Mouse (Mus musculus) intestine, embryonic 15.5 days (tissue): ENCODE results near the gene Galnt14. TPM values are rescaled to one million over a fixed set of nuclear protein-coding genes. Genes with fewer than 3 reads are reported as not detected.

Source experiments
- ATAC-seq: fragments of 200-750 bp; cut with Nextera tagmentation; 2 replicates; pipeline ENCODE4 v1.8.0; 2017; ENCODE audit warnings: moderate TSS enrichment, moderate library complexity
- H3K27ac ChIP-seq: fragments of 300-500 bp; sonication (generic); 2 replicates; pipeline ENCODE4 v1.5.1; 2015; ENCODE audit warnings: mild to moderate bottlenecking, inconsistent platforms
- H3K27me3 ChIP-seq: fragments of 300-500 bp; sonication (generic); replicated peaks from 2 replicates; pipeline ENCODE4 v1.6.1; 2015; ENCODE audit warnings: inconsistent platforms
- H3K36me3 ChIP-seq: fragments of 300-500 bp; sonication (generic); 2 replicates; pipeline ENCODE4 v1.6.1; 2015; ENCODE audit warnings: inconsistent platforms
- H3K4me1 ChIP-seq: fragments of 300-500 bp; sonication (generic); replicated peaks from 2 replicates; pipeline ENCODE4 v1.6.1; 2015; ENCODE audit warnings: inconsistent platforms
- H3K4me2 ChIP-seq: fragments of 300-500 bp; sonication (generic); replicated peaks from 2 replicates; pipeline ENCODE4 v1.6.1; 2015; ENCODE audit warnings: mild to moderate bottlenecking, inconsistent platforms
- H3K4me3 ChIP-seq: fragments of 300-500 bp; sonication (generic); replicated peaks from 2 replicates; pipeline ENCODE4 v1.5.1; 2015; ENCODE audit warnings: inconsistent platforms
- H3K9ac ChIP-seq: fragments of 300-500 bp; sonication (generic); 2 replicates; pipeline ENCODE4 v1.6.1; 2015; ENCODE audit warnings: inconsistent platforms
- H3K9me3 ChIP-seq: fragments of 300-500 bp; sonication (generic); 2 replicates; pipeline ENCODE4 v1.6.1; 2016; ENCODE audit warnings: inconsistent platforms
- WGBS: fragments of 180-500 bp; shearing (Covaris S2); methylation state at CpG from one replicate; pipeline ENCODE4 v1.1.7; 2015; 5-methylcytosine and 5-hydroxymethylcytosine counted together
- polyA plus RNA-seq: library from polyadenylated mRNA; unstranded; fragments of >200 nt; fragmentation: Nextera tagmentation; extraction: Ambion mirVana; gene quantifications from 2 replicates; pipeline ENCODE4 v1.2.1, GENCODE M21; 2015

Gene Galnt14
- polyA plus RNA-seq, 1 experiment from 2014 or later, result 0.67 TPM

GRCm38 (mm10) chr17:73514862-73515261 is 195.4 kb downstream of the Galnt14 start:
- Histone ChIP-seq H3K4me2 (no peak overlapping the region), H3K9me3 (no peaks in the 10 kb centered on the region), H3K27ac (no peak overlapping the region), H3K4me3 (no peak overlapping the region), H3K27me3 (no peaks in the 10 kb centered on the region), H3K36me3 (no peaks in the 10 kb centered on the region), H3K4me1 (no peaks in the 10 kb centered on the region), H3K9ac (no peak overlapping the region)
- ATAC-seq, result no peak
- 91% methylated on average over 1 of the region's 1 CpGs for WGBS

DNA sequence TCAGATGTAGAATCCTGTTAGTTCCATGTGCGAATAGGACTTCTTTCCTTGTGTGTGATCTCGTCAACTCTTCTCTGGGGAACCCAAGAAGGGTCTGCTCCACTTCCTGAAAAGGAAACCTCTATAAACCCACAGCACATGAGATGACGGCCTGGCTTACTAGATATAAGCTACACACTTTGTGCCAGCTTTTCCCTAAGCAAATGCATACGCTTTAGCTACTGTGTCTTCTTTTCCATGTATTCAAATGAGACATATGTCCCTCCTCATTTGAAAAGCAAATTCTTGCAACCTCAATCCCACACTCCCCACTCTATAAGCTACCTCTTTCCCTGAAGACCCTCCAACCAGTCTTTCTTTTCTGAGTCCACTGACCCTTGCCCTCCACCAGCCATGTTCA is 196.0 kb downstream of the Galnt14 start:
- H3K4me1 ChIP-seq, result no peaks in the 10 kb centered on the region
- no peak overlapping the region for H3K4me3 ChIP-seq
- H3K9ac ChIP-seq, result no peak overlapping the region
- H3K36me3 ChIP-seq, result no peaks in the 10 kb centered on the region
- H3K27me3 ChIP-seq, result no peaks in the 10 kb centered on the region
- WGBS, result 83% methylated on average over 4 of the region's 4 CpGs
- ATAC-seq, result no peak
- H3K4me2 ChIP-seq, result no peak overlapping the region
- H3K9me3 ChIP-seq, result no peaks in the 10 kb centered on the region
- H3K27ac ChIP-seq, result no peak overlapping the region

DNA sequence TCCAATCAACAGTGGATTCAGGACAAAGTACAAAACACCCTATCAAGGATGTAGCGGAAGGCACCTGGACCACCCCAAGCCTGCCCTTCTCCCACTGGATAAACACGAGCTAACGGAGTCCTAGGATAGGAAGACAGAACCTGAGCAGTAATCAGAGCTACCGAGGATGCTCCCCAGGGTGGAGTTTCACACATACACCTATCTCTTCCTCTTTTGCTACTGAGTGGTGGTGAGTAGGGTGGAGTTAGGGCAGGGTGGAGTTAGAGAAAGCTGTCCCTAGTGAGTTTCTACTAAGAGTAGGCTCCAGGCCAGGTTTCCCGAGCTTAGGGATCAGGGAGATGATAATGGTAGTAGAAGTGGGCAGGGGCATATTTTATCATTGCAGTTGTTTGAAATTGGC is 197.4 kb downstream of the Galnt14 start:
- Histone ChIP-seq H3K9me3 (no peaks in the 10 kb centered on the region), H3K36me3 (no peaks in the 10 kb centered on the region), H3K27me3 (no peaks in the 10 kb centered on the region), H3K27ac (no peak overlapping the region), H3K4me1 (no peaks in the 10 kb centered on the region), H3K9ac (no peak overlapping the region), H3K4me2 (no peak overlapping the region), H3K4me3 (no peak overlapping the region)
- WGBS, result 79% methylated on average over 5 of the region's 5 CpGs
- no peak for ATAC-seq

DNA sequence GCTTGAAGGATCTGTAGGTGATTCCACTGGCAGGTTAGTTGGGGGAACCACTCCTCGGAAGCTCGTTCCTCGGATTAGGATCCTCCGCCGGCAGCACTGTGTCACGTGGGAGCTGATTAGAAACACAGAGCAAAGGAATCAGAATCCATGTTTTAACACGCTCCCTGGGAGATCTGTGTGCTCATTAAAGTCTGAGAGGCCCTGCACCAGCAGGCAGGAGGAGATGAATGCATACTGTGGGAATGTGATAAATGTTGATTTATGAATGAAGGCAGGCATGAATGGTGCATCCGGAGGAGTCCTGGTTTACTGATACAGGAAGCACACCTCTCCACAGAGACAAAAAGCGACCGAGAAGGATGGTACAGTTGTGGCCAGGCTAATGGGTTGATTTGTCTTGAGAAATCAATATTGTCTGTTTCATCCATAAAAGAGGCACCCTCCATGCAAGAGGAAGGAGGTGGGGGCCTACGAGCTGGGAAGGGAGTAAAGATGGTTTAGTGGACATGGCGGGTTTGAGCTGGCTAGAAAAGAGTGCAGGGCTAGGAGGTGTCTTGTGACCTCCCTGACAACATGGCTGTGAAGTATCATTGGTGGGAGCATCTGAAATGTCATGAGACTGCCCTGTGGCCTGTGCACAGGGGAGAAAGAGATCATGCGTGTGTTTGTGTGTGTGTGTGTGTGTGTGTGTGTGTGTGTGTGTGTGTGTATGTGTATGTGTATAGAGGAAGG is 202.3 kb downstream of the Galnt14 start:
- Histone ChIP-seq H3K9me3 (no peaks in the 10 kb centered on the region), H3K27ac (no peak overlapping the region), H3K27me3 (no peaks in the 10 kb centered on the region), H3K4me2 (no peak overlapping the region), H3K36me3 (no peaks in the 10 kb centered on the region), H3K4me3 (no peak overlapping the region), H3K4me1 (no peaks in the 10 kb centered on the region), H3K9ac (no peak overlapping the region)
- no peak for ATAC-seq
- WGBS, result 83% methylated on average over 13 of the region's 13 CpGs

DNA sequence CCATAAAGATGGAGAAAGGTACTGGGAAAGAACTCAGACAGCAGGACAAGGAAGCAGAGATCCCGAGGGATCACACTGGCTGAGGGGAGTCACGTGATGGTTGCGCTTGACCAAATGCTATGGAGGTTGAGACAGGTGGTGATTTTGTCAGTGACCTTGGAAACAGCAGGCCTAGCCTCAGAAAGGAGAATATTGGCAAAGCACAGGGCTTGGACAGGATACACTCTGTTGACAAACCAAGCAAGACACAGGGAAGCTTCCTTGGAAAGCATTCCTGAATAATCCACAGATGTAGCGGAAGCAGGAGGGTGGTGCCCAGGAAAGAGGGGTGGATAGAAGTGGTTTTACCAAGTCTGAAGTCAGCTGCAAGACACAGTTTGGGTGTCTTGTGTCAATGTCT is 206.1 kb downstream of the Galnt14 start:
- 95% methylated on average over 4 of the region's 4 CpGs for WGBS
- H3K9ac ChIP-seq, result no peak overlapping the region
- no peak for ATAC-seq
- no peak overlapping the region for H3K4me2 ChIP-seq
- H3K36me3 ChIP-seq, result no peaks in the 10 kb centered on the region
- H3K27ac ChIP-seq, result no peak overlapping the region
- H3K4me1 ChIP-seq, result no peaks in the 10 kb centered on the region
- no peak overlapping the region for H3K4me3 ChIP-seq
- H3K9me3 ChIP-seq, result no peaks in the 10 kb centered on the region
- H3K27me3 ChIP-seq, result no peaks in the 10 kb centered on the region

DNA sequence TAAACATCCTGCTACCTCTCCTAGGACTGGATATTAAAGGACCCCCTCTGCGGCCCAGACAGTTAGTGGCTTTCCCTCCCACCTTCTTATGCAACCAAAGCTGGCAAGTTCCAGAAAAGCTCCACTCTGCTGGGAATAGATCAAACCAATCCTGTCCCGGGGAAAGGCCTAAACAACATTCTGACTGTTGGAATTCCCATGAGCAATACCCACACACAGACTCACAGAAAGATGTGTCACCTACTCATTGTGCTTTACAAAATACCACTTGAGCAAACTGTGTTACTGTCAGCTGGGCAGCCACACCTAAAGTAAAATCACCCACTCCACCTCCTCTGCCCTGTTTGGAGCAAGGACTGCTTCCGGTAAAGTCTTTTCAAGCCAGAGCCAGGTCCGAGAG is 207.6 kb downstream of the Galnt14 start:
- Histone ChIP-seq H3K27ac (no peak overlapping the region), H3K4me2 (no peak overlapping the region), H3K27me3 (no peaks in the 10 kb centered on the region), H3K9ac (no peak overlapping the region), H3K4me1 (no peaks in the 10 kb centered on the region), H3K36me3 (no peaks in the 10 kb centered on the region), H3K9me3 (no peaks in the 10 kb centered on the region), H3K4me3 (no peak overlapping the region)
- 84% methylated on average over 4 of the region's 4 CpGs for WGBS
- no peak for ATAC-seq

DNA sequence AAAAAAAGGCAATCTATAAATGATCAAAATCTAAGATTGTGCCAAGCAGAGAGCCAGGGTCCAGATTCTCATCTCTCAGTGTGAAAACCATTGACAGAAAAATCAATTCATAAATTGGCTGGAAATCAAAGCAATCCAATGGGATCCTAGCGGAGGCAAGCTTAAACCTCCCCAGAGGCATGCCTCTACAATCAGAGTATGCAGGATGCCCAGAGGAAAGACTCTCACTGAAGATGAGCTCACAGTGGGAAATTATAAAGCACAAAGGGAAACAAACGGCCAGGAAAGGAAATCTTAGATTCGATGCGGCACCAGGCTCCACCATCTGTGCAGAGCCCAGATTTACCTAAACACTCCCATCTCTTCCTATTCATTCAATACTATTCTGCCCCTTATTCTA is 220.7 kb downstream of the Galnt14 start:
- H3K9me3 ChIP-seq, result no peaks in the 10 kb centered on the region
- ATAC-seq, result no peak
- no peaks in the 10 kb centered on the region for H3K27me3 ChIP-seq
- no peak overlapping the region for H3K4me3 ChIP-seq
- 89% methylated on average over 4 of the region's 4 CpGs for WGBS
- no peak overlapping the region for H3K4me2 ChIP-seq
- H3K36me3 ChIP-seq, result no peaks in the 10 kb centered on the region
- H3K27ac ChIP-seq, result no peak overlapping the region
- no peak overlapping the region for H3K9ac ChIP-seq
- H3K4me1 ChIP-seq, result no peaks in the 10 kb centered on the region

DNA sequence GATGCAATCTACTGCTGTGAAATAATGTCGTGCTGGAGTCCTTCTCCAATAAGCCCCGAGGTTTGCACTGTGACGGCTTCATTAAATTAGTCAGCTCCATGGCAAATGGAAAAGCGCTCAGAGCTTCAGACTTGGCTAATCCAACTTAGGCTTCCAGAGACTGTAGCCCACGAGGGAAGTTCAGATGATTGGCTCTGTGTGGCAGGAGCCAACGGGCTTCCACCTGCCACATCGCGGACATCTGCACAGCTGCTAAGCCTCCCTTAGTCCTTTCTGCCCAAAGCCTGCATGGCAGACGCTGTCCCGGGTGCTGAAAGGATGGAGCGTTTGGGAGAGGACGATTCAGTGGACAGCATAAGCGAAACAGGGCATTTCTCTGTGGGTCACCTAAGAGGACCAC is 222.5 kb downstream of the Galnt14 start:
- 22% methylated on average over 13 of the region's 13 CpGs for WGBS
- Histone ChIP-seq H3K9ac (no peak overlapping the region), H3K4me2 (no peak overlapping the region), H3K9me3 (no peaks in the 10 kb centered on the region), H3K27ac (no peak overlapping the region), H3K27me3 (no peaks in the 10 kb centered on the region), H3K4me1 (no peaks in the 10 kb centered on the region), H3K36me3 (no peaks in the 10 kb centered on the region), H3K4me3 (no peak overlapping the region)
- ATAC-seq, result no peak

DNA sequence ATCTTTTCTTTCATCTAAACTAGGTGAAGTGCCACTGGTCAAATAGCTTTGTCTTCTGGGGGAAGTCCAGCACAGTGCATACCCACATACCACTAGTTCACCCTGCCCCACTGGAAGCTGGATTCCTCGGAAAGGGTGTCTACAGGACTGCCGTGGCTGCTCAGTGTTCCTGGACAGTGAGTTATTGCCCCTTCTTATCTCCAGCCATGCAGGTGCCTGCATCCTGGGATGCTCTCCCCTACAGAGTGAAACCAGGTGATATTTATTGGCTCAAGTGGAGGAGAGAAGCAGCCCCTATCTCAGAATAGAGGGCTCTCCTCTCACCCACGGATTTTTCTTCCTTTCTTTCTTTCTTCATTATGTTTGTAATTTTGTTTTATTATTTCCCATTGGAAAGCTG is 222.9 kb downstream of the Galnt14 start:
- Histone ChIP-seq H3K9ac (no peak overlapping the region), H3K4me3 (no peak overlapping the region), H3K27ac (no peak overlapping the region), H3K9me3 (no peaks in the 10 kb centered on the region), H3K4me1 (no peaks in the 10 kb centered on the region), H3K27me3 (no peaks in the 10 kb centered on the region), H3K4me2 (no peak overlapping the region), H3K36me3 (no peaks in the 10 kb centered on the region)
- ATAC-seq, result no peak
- WGBS, result 63% methylated on average over 3 of the region's 3 CpGs

DNA sequence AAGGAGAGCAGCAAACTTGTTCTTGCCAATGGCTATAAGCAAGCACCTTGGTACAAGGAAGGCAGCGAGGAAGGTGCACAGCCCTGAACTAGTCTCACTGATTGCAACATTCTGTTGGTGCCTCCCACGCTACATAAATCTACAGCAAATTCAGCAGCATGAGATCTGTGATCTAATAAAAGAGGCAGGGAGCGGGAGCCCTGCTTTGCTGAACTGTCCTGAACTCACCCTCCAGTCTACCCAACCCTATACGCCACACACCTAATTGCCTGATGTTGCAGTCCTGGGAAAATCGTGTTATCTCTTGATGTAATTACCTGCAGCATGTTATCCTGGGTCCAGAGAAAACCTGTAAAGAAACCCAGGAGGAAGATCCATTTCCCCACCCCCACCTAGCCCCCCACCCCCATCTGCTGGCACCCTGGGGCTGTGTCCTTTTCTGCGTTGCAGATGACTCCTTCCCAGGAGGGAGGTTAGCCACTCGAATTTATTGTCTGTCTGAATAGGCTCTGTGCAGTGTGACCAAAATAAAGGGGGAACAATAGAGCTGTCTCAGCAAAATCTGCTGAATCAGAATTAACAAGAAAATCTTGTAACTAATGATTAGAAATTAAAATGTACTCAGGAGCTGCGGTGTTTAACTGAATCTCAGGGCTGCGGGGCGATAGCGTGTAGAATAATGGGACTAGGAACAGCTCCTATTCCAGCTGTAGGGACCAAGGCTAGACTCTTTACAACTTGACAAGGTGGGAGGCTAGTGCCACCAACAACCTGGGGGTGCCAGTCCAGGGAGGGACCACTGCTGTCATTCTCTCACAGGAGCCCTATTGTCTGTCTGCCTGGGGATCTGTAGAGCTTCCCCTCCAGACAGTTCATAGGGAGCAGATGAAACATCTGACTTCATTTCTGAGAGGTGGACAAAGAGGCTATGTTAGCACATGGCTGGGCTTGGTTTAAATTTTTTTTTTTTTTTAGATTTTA is 232.9 kb downstream of the Galnt14 start:
- Histone ChIP-seq H3K9ac (no peak overlapping the region), H3K4me3 (no peak overlapping the region), H3K27ac (no peak overlapping the region), H3K9me3 (no peaks in the 10 kb centered on the region), H3K4me2 (no peak overlapping the region), H3K27me3 (no peaks in the 10 kb centered on the region), H3K4me1 (no peaks in the 10 kb centered on the region), H3K36me3 (no peaks in the 10 kb centered on the region)
- 62% methylated on average over 11 of the region's 11 CpGs for WGBS
- ATAC-seq, result no peak

DNA sequence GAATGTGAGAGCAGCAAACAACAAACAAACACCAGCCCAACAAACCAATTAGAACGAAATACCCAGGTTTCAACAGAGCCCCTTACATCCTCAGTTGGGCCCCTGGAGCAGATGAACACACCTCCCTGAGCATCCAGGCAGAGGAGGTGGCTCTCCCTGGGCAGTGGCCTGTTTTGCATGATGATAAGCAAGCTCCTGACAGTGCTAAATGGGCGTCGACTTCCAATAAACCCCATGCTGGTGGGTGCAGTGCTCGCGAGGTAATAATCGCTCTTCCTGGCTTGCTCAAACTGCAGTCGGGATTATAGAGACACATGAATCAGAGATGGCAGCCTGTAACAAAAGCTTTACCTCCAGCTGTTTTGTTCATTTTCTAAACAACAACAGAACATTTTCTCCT is 235.9 kb downstream of the Galnt14 start:
- Histone ChIP-seq H3K4me2 (no peak overlapping the region), H3K4me3 (no peak overlapping the region), H3K36me3 (no peaks in the 10 kb centered on the region), H3K4me1 (no peaks in the 10 kb centered on the region), H3K9me3 (no peaks in the 10 kb centered on the region), H3K27me3 (no peaks in the 10 kb centered on the region), H3K27ac (no peak overlapping the region), H3K9ac (no peak overlapping the region)
- no peak for ATAC-seq
- WGBS, result 43% methylated on average over 7 of the region's 7 CpGs

- H3K27me3 ChIP-seq, result no peaks in the 10 kb centered on the region
- H3K9me3 ChIP-seq, result no peaks in the 10 kb centered on the region
- no peak overlapping the region for H3K4me3 ChIP-seq
- H3K4me2 ChIP-seq, result no peak overlapping the region
- no peak overlapping the region for H3K27ac ChIP-seq
- 71% methylated on average over 3 of the region's 3 CpGs for WGBS
- no peak for ATAC-seq
- H3K4me1 ChIP-seq, result no peaks in the 10 kb centered on the region
- H3K9ac ChIP-seq, result no peak overlapping the region
- no peaks in the 10 kb centered on the region for H3K36me3 ChIP-seq
These were observed 237.2 kb downstream of the Galnt14 start for GRCm38 (mm10) chr17:73473012-73473411.
